Mouse (Mus musculus) adrenal gland, adult (tissue): ENCODE data around the gene Mrpl33.

Experiments
- DNase-seq, 2 experiments: peaks; one replicate each; pipeline ENCODE4 v3.0.0; 2022 to 2023; ENCODE audit warnings: low spot score in 1 of 2; ENCODE audit not compliant: inconsistent age in 2 of 2

Gene Mrpl33

DNA sequence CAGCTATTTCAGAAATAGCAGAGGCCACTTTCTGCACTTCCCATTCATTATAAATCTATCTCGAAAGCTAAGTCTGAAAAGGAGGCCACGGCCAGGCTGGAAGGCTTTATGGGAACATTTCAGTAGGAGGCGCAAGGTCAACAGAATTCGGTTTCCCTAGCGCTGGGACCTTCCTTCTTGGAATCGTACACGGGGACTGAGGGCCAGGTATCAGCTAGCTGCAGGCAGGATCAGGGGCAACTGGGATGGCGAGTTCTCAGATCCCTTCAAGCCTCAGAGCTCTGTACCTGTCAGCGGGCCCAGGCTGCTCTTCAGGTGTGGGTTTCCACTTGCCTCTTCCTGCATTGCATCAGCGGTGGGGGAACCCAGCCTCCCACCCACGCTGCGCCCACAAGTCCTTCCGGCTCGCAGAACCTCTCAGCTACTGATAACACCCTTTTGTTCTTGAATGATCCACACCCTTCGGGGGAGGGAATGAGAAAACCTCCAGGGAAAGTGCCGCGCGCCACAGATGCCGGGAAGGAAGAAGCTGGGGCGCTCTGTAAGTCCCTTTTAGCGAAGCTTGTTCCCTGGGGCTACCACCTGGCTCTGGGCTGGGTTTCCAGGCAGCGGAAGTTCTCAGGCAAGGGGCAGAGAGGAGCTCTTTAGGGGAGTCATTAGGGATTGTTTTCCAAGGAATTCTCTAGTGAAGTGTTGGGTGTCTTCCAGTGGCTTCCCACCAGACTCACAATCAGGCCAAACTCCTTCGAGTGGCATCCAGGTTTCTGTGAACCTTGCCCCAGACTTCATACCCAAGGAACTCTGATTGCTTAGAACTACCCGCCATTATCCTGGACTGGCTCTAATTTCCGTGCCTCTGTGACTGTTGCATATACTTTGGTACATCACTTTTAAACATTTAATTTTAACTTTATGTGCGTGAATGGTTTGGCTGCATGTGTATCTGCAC is at the start of gene Mrpl33:
Mrpl33 (plus strand) TSS at position 455 of the 949 bp plus-strand sequence.
- DNase-seq, result peak; percentile 76 to 92

GRCm38 (mm10) chr5:31559401-31559800 is 37.3 kb upstream of the Mrpl33 start:
- DNase-seq, result no peak

DNA sequence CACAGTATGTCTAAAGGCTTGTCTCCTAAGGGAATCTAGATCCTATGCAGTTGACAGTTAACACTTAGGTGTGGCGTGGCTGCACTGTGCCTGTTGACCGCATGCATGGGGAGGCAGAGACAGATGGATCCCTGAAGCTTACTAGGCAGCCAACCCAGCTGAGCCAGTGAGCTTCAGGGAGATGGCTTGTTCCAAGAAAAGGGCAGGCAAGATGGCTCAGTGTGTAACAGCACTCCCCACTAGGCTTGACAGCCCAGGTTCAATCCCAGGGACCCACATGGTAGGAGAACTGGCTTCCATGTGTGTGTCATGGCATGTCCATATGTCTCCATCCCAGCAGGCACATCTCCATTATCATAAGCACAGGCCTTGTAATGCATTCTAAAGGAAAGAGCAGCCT is 36.4 kb upstream of the Mrpl33 start:
- DNase-seq, result no peak

- DNase-seq, result peak; percentile 44 to 57
Measured at GRCm38 (mm10) chr5:31562036-31562666, 34.6 kb upstream of the Mrpl33 start.

DNA sequence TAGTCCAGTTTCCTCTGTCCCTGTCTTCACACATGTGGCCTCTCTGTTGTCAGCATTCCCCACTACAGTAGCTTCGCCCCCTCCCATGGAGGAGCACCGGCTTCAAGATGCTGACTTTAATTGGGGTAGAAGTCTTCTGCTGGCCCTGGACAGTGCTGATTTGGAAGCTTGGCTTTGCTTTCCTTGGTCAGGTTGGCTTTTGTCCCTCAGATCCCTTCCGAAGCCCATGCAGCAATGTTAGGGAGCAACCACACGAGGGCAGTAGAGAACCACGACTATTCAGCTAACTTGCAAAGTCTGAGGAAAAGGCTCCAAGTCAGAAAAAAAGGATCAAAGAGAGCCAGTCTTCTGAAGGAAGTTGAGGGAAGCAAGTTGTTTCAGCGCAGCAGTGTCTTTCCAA is 33.2 kb upstream of the Mrpl33 start:
- DNase-seq, result peak; percentile 81 to 94

- DNase-seq, result no peak
Measured at GRCm38 (mm10) chr5:31563905-31564304, 32.8 kb upstream of the Mrpl33 start.

GRCm38 (mm10) chr5:31564976-31565375 is 31.8 kb upstream of the Mrpl33 start:
- DNase-seq, result peak; percentile 44 to 79

DNA sequence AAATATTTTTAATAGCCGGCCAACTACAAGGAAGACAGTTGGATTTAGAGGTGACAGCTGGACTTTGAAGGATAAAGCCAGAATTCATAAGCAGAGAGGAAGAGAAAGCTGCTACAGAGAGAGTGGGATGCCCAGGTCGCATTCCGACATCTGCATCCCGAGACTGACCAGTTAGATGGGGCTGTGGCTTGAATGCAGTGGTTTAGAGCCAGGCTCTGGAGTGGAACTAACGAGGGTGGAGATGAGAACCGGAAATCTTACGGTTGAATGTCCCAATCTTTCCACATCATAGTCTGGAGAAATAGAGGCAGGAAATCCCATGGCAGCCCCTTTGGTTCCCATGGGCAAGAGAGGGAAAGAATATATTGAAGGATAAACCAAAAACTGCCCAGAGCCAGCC is 30.7 kb upstream of the Mrpl33 start:
- DNase-seq, result no peak

- DNase-seq, result no peak
Measured at GRCm38 (mm10) chr5:31566457-31566856, 30.3 kb upstream of the Mrpl33 start.

GRCm38 (mm10) chr5:31567951-31568657 is 28.6 kb upstream of the Mrpl33 start:
- peak in 1 of 2 experiments; percentile 62 for DNase-seq

- peak; percentile 70 to 87 for DNase-seq
Measured at GRCm38 (mm10) chr5:31571023-31571608, 25.6 kb upstream of the Mrpl33 start.

- DNase-seq, result no peak
Measured at GRCm38 (mm10) chr5:31573722-31574121, 23.0 kb upstream of the Mrpl33 start.

DNA sequence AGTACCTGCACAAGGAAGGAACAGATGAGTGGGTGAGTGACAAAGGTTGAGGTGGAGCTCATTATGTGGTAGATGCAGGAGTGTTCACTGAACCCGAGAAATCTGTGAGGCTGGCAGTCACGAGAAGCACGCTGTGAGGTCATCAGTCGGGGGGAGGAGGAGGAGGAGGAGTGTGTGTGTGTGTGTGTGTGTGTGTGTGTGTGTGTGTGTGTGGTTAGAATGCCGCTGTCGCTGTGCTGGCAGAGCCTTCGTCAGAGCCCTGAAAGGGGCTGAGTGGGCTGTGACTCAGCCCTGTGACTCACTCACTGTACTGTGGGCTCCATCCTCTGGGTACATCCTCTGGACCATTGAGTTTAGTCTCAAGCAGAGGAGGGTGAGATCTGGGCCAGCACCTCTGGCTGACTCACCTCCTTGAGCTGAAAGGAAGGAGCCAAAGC is 20.2 kb upstream of the Mrpl33 start:
- peak; percentile 90 to 91 for DNase-seq

GRCm38 (mm10) chr5:31581263-31581662 is 15.5 kb upstream of the Mrpl33 start:
- DNase-seq, result no peak

GRCm38 (mm10) chr5:31581932-31582331 is 14.8 kb upstream of the Mrpl33 start:
- DNase-seq, result no peak

DNA sequence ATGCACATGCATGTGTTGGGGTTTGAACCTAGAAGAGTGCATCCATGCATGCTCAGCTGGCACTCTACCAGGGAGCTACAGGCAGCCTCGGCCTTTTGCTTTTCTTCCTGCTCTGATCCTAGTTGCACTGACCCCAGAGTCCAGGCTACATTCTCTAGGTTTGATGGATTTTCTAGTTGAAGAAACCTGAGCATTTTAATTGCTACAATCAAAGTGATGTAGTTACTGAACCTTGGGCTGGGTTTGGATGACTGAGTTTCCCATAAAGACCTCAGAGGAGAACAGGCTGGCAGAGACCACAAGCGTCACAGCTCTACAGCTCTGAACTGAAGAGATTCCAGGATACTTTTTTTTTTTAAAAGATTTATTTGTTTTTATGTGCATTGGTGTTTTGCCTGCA is 13.5 kb upstream of the Mrpl33 start:
- no peak for DNase-seq

DNA sequence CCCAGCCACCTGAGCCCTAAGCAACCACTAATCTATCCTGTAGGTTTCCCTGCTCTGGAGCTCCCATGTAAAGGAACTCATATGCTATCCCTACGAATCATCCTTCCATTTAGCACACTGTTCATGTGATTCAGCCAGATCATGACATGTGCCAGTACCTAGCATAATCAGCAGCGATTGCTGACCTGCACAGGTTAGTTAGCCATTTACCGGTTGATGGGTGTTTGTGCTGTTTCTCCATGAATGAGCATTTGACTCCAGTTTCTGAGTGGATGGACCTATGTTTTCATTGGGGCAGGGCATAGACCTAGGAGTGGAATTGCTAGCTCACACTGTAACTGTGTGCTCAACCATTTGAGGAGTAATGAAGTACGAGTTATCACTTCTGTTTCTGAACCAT is 11.2 kb upstream of the Mrpl33 start:
- DNase-seq, result no peak

DNA sequence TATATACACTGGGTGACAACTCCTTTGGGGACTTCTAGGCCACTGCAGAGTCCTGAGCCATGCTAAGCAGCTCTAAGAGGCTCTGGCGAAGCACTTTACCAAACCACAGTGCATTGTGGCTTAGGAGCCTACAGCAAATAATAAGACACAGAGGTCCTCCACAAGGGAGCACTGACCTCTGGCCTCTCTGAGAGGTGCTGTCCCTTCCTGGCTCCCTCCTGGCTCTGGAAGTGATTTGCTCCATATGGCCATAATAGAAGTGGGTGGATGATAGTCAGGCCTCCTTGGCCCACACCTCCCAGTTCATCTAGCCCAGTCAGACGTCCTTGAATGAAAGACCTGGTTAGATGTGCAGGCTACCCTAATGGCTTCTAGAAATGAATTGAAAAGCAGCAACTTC is 8.7 kb upstream of the Mrpl33 start:
- DNase-seq, result no peak

DNA sequence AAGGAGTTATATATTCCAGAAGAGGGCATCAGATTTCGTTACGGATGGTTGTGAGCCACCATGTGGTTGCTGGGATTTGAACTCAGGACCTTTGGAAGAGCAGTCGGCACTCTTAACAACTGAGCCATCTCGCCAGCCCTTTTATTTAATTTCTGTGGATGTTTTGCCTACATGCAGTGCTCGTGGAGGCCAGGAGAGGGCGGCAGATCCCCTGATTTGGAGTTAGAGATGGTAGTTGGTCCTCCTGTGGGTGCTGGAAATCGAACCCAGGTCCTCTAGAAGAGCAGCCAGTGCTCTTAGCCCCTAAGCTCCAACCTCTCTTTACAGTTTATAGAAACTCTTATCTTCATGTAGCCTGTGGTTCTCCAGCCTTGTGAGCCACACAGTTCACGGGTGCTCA is 8.1 kb upstream of the Mrpl33 start:
- peak in 1 of 2 experiments; percentile 25 for DNase-seq

DNA sequence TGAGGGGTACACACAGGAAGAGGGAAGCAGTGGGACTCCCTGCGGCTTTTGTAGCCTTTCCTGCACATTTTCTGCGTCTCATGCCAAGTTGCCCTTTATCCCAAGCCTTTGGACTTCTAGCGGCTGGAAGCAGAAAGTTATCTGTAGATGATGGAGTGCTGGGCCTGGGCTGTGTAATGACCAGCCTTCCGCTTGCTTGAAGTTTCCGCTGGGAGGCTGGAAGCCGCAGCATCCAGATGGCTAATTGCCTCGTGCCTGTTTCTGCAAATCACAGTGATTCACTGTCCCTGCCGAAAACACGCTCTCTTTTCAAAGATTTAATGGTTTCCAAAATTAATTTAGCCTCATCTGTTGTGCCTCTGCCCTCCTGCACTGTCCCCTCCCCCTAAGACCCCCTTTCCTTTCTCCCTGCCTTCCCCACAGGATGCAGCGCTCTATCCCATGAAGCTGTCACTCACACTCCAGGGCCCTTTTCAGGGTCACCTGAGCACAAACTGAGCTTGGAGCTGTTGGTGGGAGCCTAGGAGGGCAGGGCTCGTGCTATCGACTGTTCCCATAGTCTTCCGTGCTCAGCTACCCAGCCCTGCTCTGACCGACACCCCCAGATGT is 6.9 kb upstream of the Mrpl33 start:
- DNase-seq, result peak in 1 of 2 experiments; percentile 49

- DNase-seq, result no peak
Measured at GRCm38 (mm10) chr5:31591122-31591521, 5.6 kb upstream of the Mrpl33 start.
